Mouse (Mus musculus) liver, adult 2 months (tissue): ENCODE measurements around the gene Cavin2. TPM values are rescaled to one million over a fixed set of nuclear protein-coding genes. Genes with fewer than 3 reads are reported as not detected.

ENCODE experiments used
- DNase-seq: peaks from one replicate; pipeline ENCODE4 v3.0.0-alpha.2; 2011; ENCODE audit warnings: low read depth, low spot score; ENCODE audit errors: extremely low read depth
- H3K27ac ChIP-seq: fragments of 200-500 bp; replicated peaks from 2 replicates; pipeline ENCODE4 v1.5.1; 2012; ENCODE audit warnings: low read depth, mild to moderate bottlenecking, control low read depth, inconsistent platforms, low read length; ENCODE audit not compliant: insufficient read depth
- H3K27me3 ChIP-seq: fragments of 200-500 bp; 2 replicates; pipeline ENCODE4 v1.6.1; 2012; ENCODE audit warnings: mild to moderate bottlenecking, moderate library complexity, low read length, inconsistent platforms; ENCODE audit not compliant: control insufficient read depth, insufficient read depth
- H3K36me3 ChIP-seq: fragments of 200-500 bp; 2 replicates; pipeline ENCODE4 v1.6.1; 2012; ENCODE audit warnings: low read length, inconsistent platforms; ENCODE audit not compliant: control insufficient read depth, insufficient read depth
- H3K4me1 ChIP-seq: fragments of 200-500 bp; 2 replicates; pipeline ENCODE4 v1.6.1; 2011; ENCODE audit warnings: low read length; ENCODE audit not compliant: control insufficient read depth, insufficient read depth
- H3K4me3 ChIP-seq: fragments of 200-500 bp; 2 replicates; pipeline ENCODE4 v1.5.1; 2011; ENCODE audit warnings: low read depth, mild to moderate bottlenecking, control low read depth, low read length, moderate library complexity; ENCODE audit not compliant: insufficient read depth
- H3K79me2 ChIP-seq: fragments of 200-500 bp; 2 replicates; pipeline ENCODE4 v1.6.1; 2012; ENCODE audit warnings: inconsistent platforms, mild to moderate bottlenecking, low read length, moderate library complexity; ENCODE audit not compliant: control insufficient read depth, insufficient read depth
- H3K9ac ChIP-seq: fragments of 200-500 bp; 2 replicates; pipeline ENCODE4 v1.6.1; 2012; ENCODE audit warnings: low read depth, mild to moderate bottlenecking, control low read depth, inconsistent platforms, low read length
- CTCF ChIP-seq: fragments of 200-500 bp; IDR thresholded peaks from 2 replicates; pipeline ENCODE4 v1.5.1; 2011; ENCODE audit warnings: low read depth, low read length, control low read depth
- POLR2A ChIP-seq: fragments of 200-500 bp; IDR thresholded peaks from 2 replicates; pipeline ENCODE4 v1.6.1; 2011; ENCODE audit warnings: low read length, control low read depth; ENCODE audit not compliant: insufficient read depth; ENCODE audit errors: extremely low read depth
- WGBS: fragments of 180-500 bp; shearing (Covaris S2); methylation state at CpG from one replicate; pipeline ENCODE4 v1.1.7; 2018; 5-methylcytosine and 5-hydroxymethylcytosine counted together
- polyA plus RNA-seq: library from polyadenylated mRNA; depleted of rRNA; stranded (reverse); fragments of >200 nt; gene quantifications from 2 replicates; pipeline ENCODE4 v1.2.3, GENCODE M21; 2012; rRNA removed
- total RNA-seq: library from RNA; depleted of rRNA; stranded (reverse); fragments of >200 nt; gene quantifications from 2 replicates; pipeline ENCODE4 v1.2.3, GENCODE M21; 2014; rRNA removed

Gene Cavin2
- total RNA-seq (17.6 and 18.1 TPM in 2 replicates), polyA plus RNA-seq (5.9 and 6.4 TPM in 2 replicates)

GRCm38 (mm10) chr1:51288755-51289619 is at the start of gene Cavin2:
Gene Cavin2 (plus strand): TSS chr1:51289126.
- H3K4me1 ChIP-seq = peaks cover 7% of the 10 kb centered on the region; the same call in 1 of the 2 replicates
- TF ChIP-seq CTCF (no peak), POLR2A (no peak)
- no peaks in the 10 kb centered on the region; the same call in 1 of the 2 replicates for H3K36me3 ChIP-seq
- DNase-seq = peak; percentile 54
- WGBS = 9% methylated on average over 17 of the region's 17 CpGs
- H3K9ac ChIP-seq = peak within 1 kb of the TSS; percentile 57
- no peaks in the 10 kb centered on the region for H3K27me3 ChIP-seq
- H3K4me3 ChIP-seq = peak within 1 kb of the TSS; percentile 61
- H3K27ac ChIP-seq = peak within 1 kb of the TSS; percentile 64
- no peaks in the 10 kb centered on the region for H3K79me2 ChIP-seq

- no peaks in the 10 kb centered on the region for H3K79me2 ChIP-seq
- H3K9ac ChIP-seq = no peak overlapping the region
- H3K4me3 ChIP-seq = no peak overlapping the region
- no peak for TF ChIP-seq POLR2A
- TF ChIP-seq CTCF = no peak
- H3K27ac ChIP-seq = no peak overlapping the region
- no peak for DNase-seq
- no peaks in the 10 kb centered on the region for H3K27me3 ChIP-seq
- 78% methylated on average over 3 of the region's 3 CpGs for WGBS
- no peaks in the 10 kb centered on the region for H3K36me3 ChIP-seq
- H3K4me1 ChIP-seq = no peaks in the 10 kb centered on the region
These were observed 47.5 kb upstream of the Cavin2 start for GRCm38 (mm10) chr1:51241311-51241986.

DNA sequence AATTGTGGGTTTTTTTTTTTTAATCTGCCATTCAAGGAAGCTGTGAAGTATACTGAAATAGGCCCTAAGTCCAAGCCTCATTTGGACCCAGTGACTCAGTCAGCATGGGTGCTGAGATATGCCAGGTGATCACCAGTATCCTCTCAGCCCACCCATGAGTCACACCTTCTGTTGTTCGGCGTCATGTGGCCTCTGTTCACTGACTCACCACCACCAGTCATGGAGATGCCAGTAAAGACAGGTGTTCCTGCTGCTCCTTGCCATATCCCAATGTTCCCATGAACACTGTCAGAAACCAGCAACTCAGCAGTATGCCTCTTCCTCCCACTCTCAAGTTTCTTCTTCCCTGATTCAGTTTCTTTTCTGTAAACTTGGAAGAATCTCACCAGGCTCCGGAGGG is 45.6 kb upstream of the Cavin2 start:
- Histone ChIP-seq H3K27me3 (no peaks in the 10 kb centered on the region), H3K79me2 (no peaks in the 10 kb centered on the region), H3K27ac (no peak overlapping the region), H3K36me3 (no peaks in the 10 kb centered on the region), H3K4me1 (no peaks in the 10 kb centered on the region), H3K9ac (no peak overlapping the region), H3K4me3 (no peak overlapping the region)
- WGBS = 88% methylated on average over 3 of the region's 3 CpGs
- no peak for DNase-seq
- TF ChIP-seq POLR2A (no peak), CTCF (no peak)

DNA sequence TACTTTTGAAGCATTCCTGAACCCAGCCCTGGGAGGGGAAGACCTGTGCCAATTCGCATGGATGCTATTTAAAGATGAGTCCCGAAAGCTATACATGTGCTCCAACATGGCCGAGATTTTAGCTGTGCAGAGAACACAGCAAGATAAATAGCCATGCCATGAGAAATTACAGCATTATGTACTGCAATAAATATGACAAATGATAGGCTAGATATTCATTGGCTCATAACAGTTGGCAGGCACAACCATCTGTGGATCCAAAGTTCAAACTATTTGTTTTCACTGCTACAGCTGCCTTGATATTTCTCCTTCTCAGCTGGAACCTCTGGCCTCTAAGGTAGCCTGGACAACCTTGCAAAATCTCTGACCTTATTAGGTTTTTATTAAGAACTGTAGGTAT is 45.1 kb upstream of the Cavin2 start:
- no peak for TF ChIP-seq CTCF
- no peak for TF ChIP-seq POLR2A
- DNase-seq = no peak
- WGBS = 95% methylated on average over 3 of the region's 3 CpGs
- Histone ChIP-seq H3K9ac (no peak overlapping the region), H3K79me2 (no peaks in the 10 kb centered on the region), H3K4me3 (no peak overlapping the region), H3K4me1 (no peaks in the 10 kb centered on the region), H3K36me3 (no peaks in the 10 kb centered on the region), H3K27ac (no peak overlapping the region), H3K27me3 (no peaks in the 10 kb centered on the region)

GRCm38 (mm10) chr1:51245381-51245780 is 43.5 kb upstream of the Cavin2 start:
- Histone ChIP-seq H3K4me1 (no peaks in the 10 kb centered on the region), H3K4me3 (no peak overlapping the region), H3K36me3 (no peaks in the 10 kb centered on the region), H3K27me3 (no peaks in the 10 kb centered on the region), H3K79me2 (no peaks in the 10 kb centered on the region), H3K27ac (no peak overlapping the region), H3K9ac (no peak overlapping the region)
- no peak for DNase-seq
- 60% methylated on average over 3 of the region's 3 CpGs for WGBS
- no peak for TF ChIP-seq CTCF
- no peak for TF ChIP-seq POLR2A

GRCm38 (mm10) chr1:51250302-51250701 is 38.6 kb upstream of the Cavin2 start:
- no peak for DNase-seq
- Histone ChIP-seq H3K4me1 (no peaks in the 10 kb centered on the region), H3K79me2 (no peaks in the 10 kb centered on the region), H3K4me3 (no peak overlapping the region), H3K9ac (no peak overlapping the region), H3K36me3 (no peaks in the 10 kb centered on the region), H3K27ac (no peak overlapping the region), H3K27me3 (no peaks in the 10 kb centered on the region)
- TF ChIP-seq POLR2A = no peak
- TF ChIP-seq CTCF = no peak
- WGBS = 87% methylated on average over 5 of the region's 5 CpGs
